ENCODE assay signal across 8 mouse cellular contexts in the genomic region with DNA sequence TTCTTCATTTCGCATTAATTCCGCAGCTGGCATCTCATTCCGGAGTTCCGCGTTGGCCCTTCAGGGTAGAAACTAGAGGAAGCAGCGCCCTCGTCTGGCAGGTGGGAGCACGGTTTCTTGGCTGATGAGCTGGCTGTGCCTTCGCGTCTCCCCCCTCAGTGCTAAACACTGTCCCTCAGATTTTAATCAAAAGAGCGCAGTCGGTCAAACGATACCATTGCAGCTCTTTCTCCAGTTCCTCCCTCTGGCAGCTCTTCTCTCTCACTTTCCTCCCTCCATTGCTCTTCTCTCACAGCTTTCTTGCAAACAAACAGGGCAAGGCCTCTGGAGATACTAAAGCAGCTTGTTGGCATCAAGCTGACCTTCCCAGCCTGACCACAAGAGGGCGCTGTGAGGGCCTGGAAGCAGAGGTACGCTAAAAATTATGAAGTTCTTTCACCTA. TPM values are rescaled to one million over a fixed set of nuclear protein-coding genes. Genes with fewer than 3 reads are reported as not detected.
A peak's percentile ranks its signal among the peaks of the same experiment; 100 is the strongest.
DNase-seq lines count a peak whose midpoint lies in the region; ATAC-seq lines count a peak whose summit lies in the region.

No protein-coding gene starts in this region.

- H3K9me3 ChIP-seq in intestine, embryonic 16.5 days (ENCODE audit: control insufficient read depth, low read length) = no peaks in the 10 kb centered on the region
- no peaks in the 10 kb centered on the region for H3K9me3 ChIP-seq in midbrain, embryonic 10.5 days (replicated peaks)

- H3K27ac ChIP-seq in intestine, embryonic 16.5 days (ENCODE audit: low read length) = no peak overlapping the region
- peak overlapping the region; percentile 73 for H3K27ac ChIP-seq in midbrain, embryonic 10.5 days (replicated peaks)

- peaks cover 12% of the 10 kb centered on the region; the same call in 1 of the 2 replicates for H3K27me3 ChIP-seq in intestine, embryonic 16.5 days (replicated peaks; ENCODE audit: control insufficient read depth, insufficient read depth, low read length)
- H3K27me3 ChIP-seq in midbrain, embryonic 10.5 days (ENCODE audit: low read depth, poor library complexity, severe bottlenecking) = peaks cover 40% of the 10 kb centered on the region

- intact Hi-C loops in left cerebral cortex, postnatal 25 days (cut with DNase I) = loop anchor here (1.0 kb wide), 3 partner anchors 33 to 180 kb away; a partner anchor contains a TSS

- no peaks in the 10 kb centered on the region for H3K36me3 ChIP-seq in intestine, embryonic 16.5 days (ENCODE audit: control insufficient read depth, insufficient read depth, low read length)
- no peaks in the 10 kb centered on the region for H3K36me3 ChIP-seq in midbrain, embryonic 10.5 days

- peak; percentile 50; the same call in 1 of the 2 replicates for ATAC-seq in intestine, embryonic 16.5 days

- DNase-seq in adrenal gland, adult 8-10 months = peak; percentile 82
- peak; percentile 77 for DNase-seq in embryo, embryonic 11.5 days (ENCODE audit: low read depth, low spot score)
- peak; percentile 75 to 87 for DNase-seq in gastrocnemius, postnatal 4 days (ENCODE audit: low spot score in 2 of 2)
- peak; percentile 91 to 93 for DNase-seq in left cerebral cortex, postnatal 25 days (ENCODE audit: low spot score in 2 of 2)
- DNase-seq in midbrain, embryonic 10.5 days (ENCODE audit: low spot score) = peak; percentile 88
- DNase-seq in right cerebral cortex, postnatal 36 days (ENCODE audit: low spot score in 2 of 2) = peak; percentile 84 to 86
- peak; percentile 78 to 90 for DNase-seq in urinary bladder, postnatal 4 days (ENCODE audit: low spot score in 2 of 2)

- H3K4me1 ChIP-seq in intestine, embryonic 16.5 days (ENCODE audit: control insufficient read depth, insufficient read depth, low read length) = 0 out of 2 replicates have a peak, but pooled peaks cover 3% of the 10 kb centered on the region
- peaks cover 9% of the 10 kb centered on the region; the same call in 1 of the 2 replicates for H3K4me1 ChIP-seq in midbrain, embryonic 10.5 days

- peak overlapping the region; percentile 50 for H3K4me2 ChIP-seq in intestine, embryonic 16.5 days (ENCODE audit: low read depth, low read length)

- WGBS in intestine, embryonic 16.5 days = 4% methylated on average over 15 of the region's 15 CpGs
- WGBS in midbrain, embryonic 10.5 days = 2% methylated on average over 15 of the region's 15 CpGs

- peak overlapping the region; percentile 34; the same call in 1 of the 2 replicates for H3K9ac ChIP-seq in intestine, embryonic 16.5 days (ENCODE audit: low read depth, low read length)

- peak overlapping the region; percentile 30 for H3K4me3 ChIP-seq in intestine, embryonic 16.5 days (ENCODE audit: low read length)
- H3K4me3 ChIP-seq in midbrain, embryonic 10.5 days = peak overlapping the region; percentile 40

RNA-seq across cellular contexts. Expression of a gene that starts 2.9 kb away (rescaled TPM):
- under 1 TPM; 0.37 to 0.78 (median 0.55) TPM for total RNA-seq in adrenal gland, adult 8-10 months (2022)
- under 1 TPM; 0.07 to 0.10 TPM for total RNA-seq in gastrocnemius, postnatal 4 days (2021)
- polyA plus RNA-seq in intestine, embryonic 16.5 days (2015; fragmentation: Nextera tagmentation; extraction: Ambion mirVana) = 1.7 and 1.9 TPM in 2 replicates
- not detected for total RNA-seq in left cerebral cortex, postnatal 25 days (2021)
- polyA plus RNA-seq in midbrain, embryonic 10.5 days (2016; fragmentation: Nextera tagmentation; extraction: Ambion mirVana) = 0.05 TPM in 1 of 2 replicates, not detected in the other

RNA-seq across cellular contexts. Expression of a gene that starts 5.4 kb away (rescaled TPM):
- total RNA-seq in adrenal gland, adult 8-10 months (2022) = 100 to 1,000 TPM in 2 of 4 experiments, 10 to 100 TPM in 2; 87.1 to 147 (median 102) TPM
- total RNA-seq in gastrocnemius, postnatal 4 days (2021) = 1 to 10 TPM; 2.4 to 3.8 TPM
- 12.5 and 14.1 TPM in 2 replicates for polyA plus RNA-seq in intestine, embryonic 16.5 days (2015; fragmentation: Nextera tagmentation; extraction: Ambion mirVana)
- 10 to 100 TPM; 71.1 to 80.6 TPM for total RNA-seq in left cerebral cortex, postnatal 25 days (2021)
- 14.7 and 16.6 TPM in 2 replicates for polyA plus RNA-seq in midbrain, embryonic 10.5 days (2016; fragmentation: Nextera tagmentation; extraction: Ambion mirVana)

RNA-seq across cellular contexts. Expression of a gene that starts 40.2 kb away (rescaled TPM):
- not detected for total RNA-seq in adrenal gland, adult 8-10 months (2022)
- total RNA-seq in gastrocnemius, postnatal 4 days (2021) = not detected
- polyA plus RNA-seq in intestine, embryonic 16.5 days (2015; fragmentation: Nextera tagmentation; extraction: Ambion mirVana) = not detected in 2 replicates
- not detected for total RNA-seq in left cerebral cortex, postnatal 25 days (2021)
- polyA plus RNA-seq in midbrain, embryonic 10.5 days (2016; fragmentation: Nextera tagmentation; extraction: Ambion mirVana) = 0.37 and 0.48 TPM in 2 replicates

Comparison
In these comparisons a context has a peak if more than half of its experiments do, and no peak if none do; other contexts are left out.
1. RNA of a gene that starts 5.4 kb away (total RNA-seq): 87.1 to 147 TPM in adrenal gland, adult 8-10 months and 71.1 to 80.6 TPM in left cerebral cortex, postnatal 25 days; 2.4 to 3.8 TPM in gastrocnemius, postnatal 4 days; every median in the first group is over 10 times any median in the second.
2. Peak in every context shown above with its lines, with median percentiles within 50 percentile points of each other: DNase-seq.